Comparison of ENCODE assay signal across 8 mouse cellular contexts in the genomic region with DNA sequence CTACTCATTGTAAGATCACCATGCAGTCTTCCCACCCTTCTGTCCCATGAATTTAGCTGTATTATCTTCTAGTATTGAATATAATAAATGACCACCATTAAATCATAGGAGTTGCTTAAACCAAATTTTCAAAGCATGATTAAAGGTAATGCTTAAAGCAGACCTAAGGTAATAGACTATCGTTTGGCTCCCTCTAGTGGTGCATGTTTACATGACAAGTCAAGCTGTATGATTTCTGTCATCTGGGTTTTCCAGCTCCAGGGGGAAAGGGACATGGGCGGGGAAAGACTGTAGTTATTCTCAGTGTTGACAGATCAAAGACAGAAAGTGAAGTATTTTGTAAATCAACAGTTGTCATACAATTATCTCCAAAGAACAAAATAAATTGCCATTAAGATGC.
DNase-seq lines count a peak whose midpoint lies in the region; ATAC-seq lines count a peak whose summit lies in the region.

No protein-coding gene starts in this region.

- H3K9me3 ChIP-seq in forebrain, embryonic 12.5 days: no peaks in the 10 kb centered on the region
- no peaks in the 10 kb centered on the region for H3K9me3 ChIP-seq in hindbrain, embryonic 14.5 days (ENCODE audit: control insufficient read depth, low read length)

- H3K36me3 ChIP-seq in forebrain, embryonic 12.5 days (replicated peaks): no peaks in the 10 kb centered on the region
- H3K36me3 ChIP-seq in hindbrain, embryonic 14.5 days (replicated peaks; ENCODE audit: control insufficient read depth, insufficient read depth): no peaks in the 10 kb centered on the region

- peak; percentile 79 for DNase-seq in gastrocnemius, adult 18-20 months (ENCODE audit: low spot score)
- no peak for DNase-seq in gastrocnemius, postnatal 25 days
- DNase-seq in c-Kit-positive CD71-negative TER-119-negative erythroid progenitor cells, embryonic 14.5 days (ENCODE audit: low read depth): peak; percentile 60
- DNase-seq in hindbrain, embryonic 14.5 days (ENCODE audit: low spot score): peak; percentile 96
- peak; percentile 55 for DNase-seq in layer of hippocampus, adult 9-11 months
- DNase-seq in right cerebral cortex, postnatal 36 days (ENCODE audit: low spot score in 2 of 2): peak; percentile 29 to 53

- WGBS in forebrain, embryonic 12.5 days: 9% methylated on average over 2 of the region's 2 CpGs
- 9% methylated on average over 2 of the region's 2 CpGs for whole genome bisulfite sequencing in hindbrain, embryonic 14.5 days

- ATAC-seq in forebrain, embryonic 12.5 days (ENCODE audit: low FRiP score): peak; percentile 69; the same call in 1 of the 2 replicates
- ATAC-seq in hindbrain, embryonic 14.5 days (ENCODE audit: low FRiP score): no peak
- ATAC-seq in megakaryocyte-erythroid progenitor cell, adult 5-6 weeks (replicated peaks; ENCODE audit: low FRiP score, low TSS enrichment, poor library complexity, severe bottlenecking): peak; percentile 86

- no peak overlapping the region for H3K27ac ChIP-seq in forebrain, embryonic 12.5 days
- no peak overlapping the region for H3K27ac ChIP-seq in hindbrain, embryonic 14.5 days

- no peaks in the 10 kb centered on the region for H3K27me3 ChIP-seq in forebrain, embryonic 12.5 days
- H3K27me3 ChIP-seq in hindbrain, embryonic 14.5 days (ENCODE audit: control insufficient read depth, insufficient read depth, low read length): no peaks in the 10 kb centered on the region

- H3K4me2 ChIP-seq in forebrain, embryonic 12.5 days: no peak overlapping the region
- H3K4me2 ChIP-seq in hindbrain, embryonic 14.5 days (replicated peaks): no peak overlapping the region

- peaks cover 20% of the 10 kb centered on the region for H3K4me1 ChIP-seq in forebrain, embryonic 12.5 days
- peaks cover 13% of the 10 kb centered on the region; the same call in 1 of the 2 replicates for H3K4me1 ChIP-seq in hindbrain, embryonic 14.5 days (replicated peaks; ENCODE audit: control insufficient read depth, insufficient read depth, low read length)

- no peak overlapping the region for H3K9ac ChIP-seq in forebrain, embryonic 12.5 days
- H3K9ac ChIP-seq in hindbrain, embryonic 14.5 days: no peak overlapping the region

- no peak overlapping the region for H3K4me3 ChIP-seq in forebrain, embryonic 12.5 days (replicated peaks)
- H3K4me3 ChIP-seq in hindbrain, embryonic 14.5 days (replicated peaks; ENCODE audit: low read length): no peak overlapping the region
